In genomic region chr19:47439726-47440434, GRCm38 (mm10) we compare ENCODE assay signal across 28 mouse cellular contexts. TPM values are rescaled to one million over a fixed set of nuclear protein-coding genes. Genes with fewer than 3 reads are reported as not detected.
DNase-seq lines count a peak whose midpoint lies in the region; ATAC-seq and TF ChIP-seq lines count a peak whose summit lies in the region.
"Had no signal": no experiment of that assay in that cellular context is flagged by ENCODE, and none has a peak within 500 bp of the region (broad histone marks: within the 10 kb centered on the region; RNA-seq: fewer than 3 reads in every experiment).

No protein-coding gene starts in this region.

- WGBS in heart, embryonic 11.5 days (ENCODE audit: insufficient replicate concordance): 79% methylated on average over 9 of the region's 9 CpGs
- 52% methylated on average over 9 of the region's 9 CpGs for WGBS in spleen, adult 2 months

- no peak overlapping the region for H3K9ac ChIP-seq in heart, embryonic 11.5 days (ENCODE audit: low read depth, low read length)
- H3K9ac ChIP-seq: forebrain, embryonic 12.5 days; forebrain, postnatal 0 days; hindbrain, embryonic 12.5 days; intestine, embryonic 15.5 days; liver, embryonic 15.5 days; lung, embryonic 15.5 days had no signal

- H3K9me3 ChIP-seq in heart, embryonic 11.5 days (replicated peaks; ENCODE audit: control insufficient read depth, low read length): 0 out of 2 replicates have a peak, but pooled peaks cover 2% of the 10 kb centered on the region
- H3K9me3 ChIP-seq: forebrain, embryonic 12.5 days; hindbrain, embryonic 12.5 days; intestine, embryonic 15.5 days; liver, embryonic 15.5 days; lung, embryonic 15.5 days had no signal

- no peak overlapping the region for H3K4me3 ChIP-seq in heart, embryonic 11.5 days (ENCODE audit: low read depth, low read length)
- H3K4me3 ChIP-seq in spleen, adult 2 months (ENCODE audit: extremely low read depth, insufficient read depth, insufficient read length): peak overlapping the region; percentile 22
- H3K4me3 ChIP-seq in myocyte: no peak overlapping the region
- H3K4me3 ChIP-seq: forebrain, embryonic 12.5 days; hindbrain, embryonic 12.5 days; intestine, embryonic 15.5 days; layer of hippocampus, adult 2 months; liver, embryonic 15.5 days; lung, embryonic 15.5 days had no signal

- H3K36me3 ChIP-seq in heart, embryonic 11.5 days (ENCODE audit: control insufficient read depth, insufficient read depth, low read length): no peaks in the 10 kb centered on the region
- H3K36me3 ChIP-seq in spleen, adult 2 months (ENCODE audit: control insufficient read depth, insufficient read depth, low read length): no peaks in the 10 kb centered on the region
- H3K36me3 ChIP-seq in myocyte (ENCODE audit: control insufficient read depth, insufficient read depth): no peaks in the 10 kb centered on the region
- H3K36me3 ChIP-seq: hindbrain, embryonic 12.5 days; intestine, embryonic 15.5 days; liver, embryonic 15.5 days; lung, embryonic 15.5 days had no signal

- no peaks in the 10 kb centered on the region for H3K27me3 ChIP-seq in heart, embryonic 11.5 days (ENCODE audit: control insufficient read depth, insufficient read depth, low read length)
- H3K27me3 ChIP-seq in spleen, adult 2 months (ENCODE audit: control insufficient read depth, insufficient read depth, low read length): no peaks in the 10 kb centered on the region
- H3K27me3 ChIP-seq in myocyte (ENCODE audit: control insufficient read depth, insufficient read depth, insufficient read length): no peaks in the 10 kb centered on the region
- H3K27me3 ChIP-seq: forebrain, embryonic 12.5 days; hindbrain, embryonic 12.5 days; intestine, embryonic 15.5 days had no signal

- H3ac ChIP-seq in myocyte (ENCODE audit: control insufficient read depth, insufficient read length): no peak overlapping the region

- peak; percentile 94 for DNase-seq in heart, adult 11 months
- no peak for DNase-seq in spleen, adult 2 months (ENCODE audit: low read depth in 1 of 2, low spot score in 2 of 2)
- no peak for DNase-seq in spleen, postnatal 10 days (ENCODE audit: low spot score in 2 of 2)
- DNase-seq in adrenal gland, postnatal 10 days: no peak
- no peak for DNase-seq in left cerebral cortex, adult 18-20 months (ENCODE audit: low spot score in 2 of 2)
- DNase-seq: cerebellum, adult 11-12 months; cerebellum, adult 9-11 months; forebrain, postnatal 0 days; gastrocnemius, postnatal 10 days; kidney, adult 2 months; kidney, postnatal 36 days; left cerebral cortex, postnatal 4 days; lung, postnatal 36 days; midbrain, embryonic 14.5 days; spleen, adult 18-20 months; thymus, adult 18-20 months; thymus, postnatal 25 days had no signal

- no peak overlapping the region for H3K4me2 ChIP-seq in heart, embryonic 11.5 days
- H3K4me2 ChIP-seq in myocyte (ENCODE audit: low read depth): peak overlapping the region; percentile 20
- H3K4me2 ChIP-seq: forebrain, embryonic 12.5 days; hindbrain, embryonic 12.5 days; intestine, embryonic 15.5 days; liver, embryonic 15.5 days; lung, embryonic 15.5 days had no signal

- no peak for TF ChIP-seq CTCF in spleen, adult 2 months (IDR thresholded peaks at IDR 0.05; ENCODE audit: extremely low read depth, insufficient read depth, insufficient read length, insufficient replicate concordance)

- no peak for ATAC-seq in heart, embryonic 11.5 days (replicated peaks; ENCODE audit: insufficient number of reproducible peaks, low FRiP score, low TSS enrichment)
- ATAC-seq in common myeloid progenitor, adult 5-6 weeks (replicated peaks; ENCODE audit: low read depth, poor library complexity, severe bottlenecking): 0 out of 2 replicates have a peak, but pooled peaks have one; percentile 22
- ATAC-seq: CD4-positive, CD25-positive, alpha-beta regulatory T cell, adult 4 months; forebrain, postnatal 0 days; hindbrain, postnatal 0 days; intestine, embryonic 15.5 days had no signal

- peaks cover 30% of the 10 kb centered on the region for H3K79me2 ChIP-seq in myocyte (ENCODE audit: control insufficient read depth, insufficient read depth)

- no peak overlapping the region for H3K27ac ChIP-seq in heart, embryonic 11.5 days (ENCODE audit: low read depth, low read length)
- peak overlapping the region; percentile 88 for H3K27ac ChIP-seq in spleen, adult 2 months (ENCODE audit: insufficient read depth, low read length)
- H3K27ac ChIP-seq: forebrain, embryonic 12.5 days; hindbrain, embryonic 12.5 days; hindbrain, postnatal 0 days; layer of hippocampus, adult 2 months; liver, embryonic 15.5 days had no signal

- peaks cover 42% of the 10 kb centered on the region for H3K4me1 ChIP-seq in heart, embryonic 11.5 days (ENCODE audit: control insufficient read depth, insufficient read depth, low read length)
- peaks cover 33% of the 10 kb centered on the region; the same call in 1 of the 2 replicates for H3K4me1 ChIP-seq in spleen, adult 2 months (ENCODE audit: control insufficient read depth, insufficient read depth, insufficient read length)

- TF ChIP-seq POLR2A in spleen, adult 2 months (IDR thresholded peaks at IDR 0.05; ENCODE audit: low read depth, low read length): no peak
- TF ChIP-seq POLR2A in myocyte (IDR thresholded peaks at IDR 0.05; ENCODE audit: insufficient read length, low read depth): peak; percentile 30

TF ChIP-seq in myocyte, 11 proteins besides CTCF, POLR2A, EP300 and RAD21:
- TF ChIP-seq REST (IDR thresholded peaks at IDR 0.05; ENCODE audit: insufficient read depth, insufficient read length): no peak
- TF ChIP-seq MAX (IDR thresholded peaks at IDR 0.05; ENCODE audit: low read depth): peak; percentile 37
- peak; percentile 17 for TF ChIP-seq TCF3 (IDR thresholded peaks at IDR 0.05; ENCODE audit: insufficient read length, low read depth)
- peak; percentile 28 to 90 (median 58) for TF ChIP-seq MYOD1 (IDR thresholded peaks at IDR 0.05; ENCODE audit: control insufficient read depth in 1 of 3, insufficient read length in 2 of 3, low read depth in 2 of 3)
- no peak for TF ChIP-seq E2F4 (IDR thresholded peaks at IDR 0.05; ENCODE audit: insufficient read depth)
- peak; percentile 33 for TF ChIP-seq TCF12 (IDR thresholded peaks at IDR 0.05; ENCODE audit: insufficient read depth, poor library complexity, severe bottlenecking)
- TF ChIP-seq MYOG (IDR thresholded peaks at IDR 0.05; ENCODE audit: control insufficient read depth in 1 of 3, insufficient read depth in 1 of 3, insufficient read length in 2 of 3, low read depth in 2 of 3): peak in 2 of 3 experiments; percentile 71 to 92
TF ChIP-seq in myocyte: peak in this region for 5.

RNA-seq across cellular contexts. Expression of gene Sh3pxd2a, which starts 24.3 kb away (rescaled TPM):
- polyA plus RNA-seq in heart, embryonic 11.5 days (2014; fragmentation: Nextera tagmentation; extraction: Ambion mirVana): 6.9 and 10.1 TPM in 2 replicates
- 12.1 and 13.1 TPM in 2 replicates for polyA plus RNA-seq in spleen, adult 2 months (2012; rRNA removed)
- 1.6 and 2.1 TPM in 2 replicates for total RNA-seq in common myeloid progenitor, adult 5-6 weeks (2017)
- 59.5 TPM for polyA plus RNA-seq in myocyte (2012; fragmentation: generic; extraction: Trizol)
- 100 to 1,000 TPM; 138 to 164 TPM for total RNA-seq in adrenal gland, postnatal 10 days (2021)
- total RNA-seq in left cerebral cortex, adult 18-20 months (2021): 10 to 100 TPM; 31.8 to 32.4 TPM

Comparison
In these comparisons a context has a peak if more than half of its experiments do, and no peak if none do; other contexts are left out.
1. RNA of gene Sh3pxd2a, which starts 24.3 kb away (total RNA-seq): 138 to 164 TPM in adrenal gland, postnatal 10 days and 31.8 to 32.4 TPM in left cerebral cortex, adult 18-20 months; 1.6 to 2.1 TPM in common myeloid progenitor, adult 5-6 weeks; every median in the first group is over 10 times any median in the second.